Mouse (Mus musculus) hindbrain, postnatal 0 days (tissue): ENCODE data around the gene Sh3pxd2b. TPM values are rescaled to one million over a fixed set of nuclear protein-coding genes. Genes with fewer than 3 reads are reported as not detected.

ENCODE experiments used
- ATAC-seq: fragments of 200-750 bp; cut with Nextera tagmentation; 2 replicates; pipeline ENCODE4 v1.8.0; 2017; ENCODE audit warnings: mild to moderate bottlenecking, moderate TSS enrichment, moderate library complexity
- DNase-seq: peaks from one replicate; pipeline ENCODE4 v3.0.0-alpha.2; 2015; ENCODE audit warnings: low spot score
- H3K27ac ChIP-seq: fragments of 300-500 bp; sonication (generic); 2 replicates; pipeline ENCODE4 v1.5.1; 2014; ENCODE audit warnings: mild to moderate bottlenecking
- H3K27me3 ChIP-seq: fragments of 300-500 bp; sonication (generic); 2 replicates; pipeline ENCODE4 v1.6.1; 2014; ENCODE audit warnings: low read length, mixed read lengths; ENCODE audit not compliant: insufficient read depth
- H3K36me3 ChIP-seq: fragments of 300-500 bp; sonication (generic); 2 replicates; pipeline ENCODE4 v1.6.1; 2014; ENCODE audit warnings: low read length, mixed read lengths; ENCODE audit not compliant: insufficient read depth
- H3K4me1 ChIP-seq: fragments of 300-500 bp; sonication (generic); 2 replicates; pipeline ENCODE4 v1.6.1; 2014; ENCODE audit warnings: antibody characterized with exemption, low read length, mixed read lengths; ENCODE audit not compliant: insufficient read depth
- H3K4me2 ChIP-seq: fragments of 300-500 bp; sonication (generic); 2 replicates; pipeline ENCODE4 v1.6.1; 2014; ENCODE audit warnings: low read depth, mild to moderate bottlenecking, low read length, moderate library complexity, mixed read lengths
- H3K4me3 ChIP-seq: fragments of 300-500 bp; sonication (generic); 2 replicates; pipeline ENCODE4 v1.5.1; 2014; ENCODE audit warnings: low read length
- H3K9ac ChIP-seq: fragments of 300-500 bp; sonication (generic); replicated peaks from 2 replicates; pipeline ENCODE4 v1.6.1; 2014; ENCODE audit warnings: mild to moderate bottlenecking, low read length, moderate library complexity, mixed read lengths
- H3K9me3 ChIP-seq: fragments of 300-500 bp; sonication (generic); 2 replicates; pipeline ENCODE4 v1.6.1; 2016; ENCODE audit warnings: low read length, mixed read lengths
- CTCF ChIP-seq: IDR thresholded peaks from 2 replicates; pipeline ENCODE4 v1.5.1; 2016; ENCODE audit warnings: antibody characterized with exemption, control low read depth, low read depth
- WGBS: fragments of 180-500 bp; shearing (Covaris S2); extraction: QIAGEN DNeasy Blood & Tissue Kit; methylation state at CpG from one replicate; pipeline ENCODE4 v1.1.7; 2014; 5-methylcytosine and 5-hydroxymethylcytosine counted together
- polyA plus RNA-seq: library from polyadenylated mRNA; unstranded; fragments of >200 nt; fragmentation: Nextera tagmentation; extraction: Ambion mirVana; gene quantifications from 2 replicates; pipeline ENCODE4 v1.2.1, GENCODE M21; 2015
- total RNA-seq: library from RNA; depleted of rRNA; stranded (reverse); fragments of >200 nt; gene quantifications from 2 replicates; pipeline ENCODE4 v1.2.3, GENCODE M21; 2014

The Sh3pxd2b gene
- total and polyA plus RNA-seq, 2 experiments from 2014 or later = 7.4 to 37.4 TPM

- peak within 1 kb of the TSS; percentile 86 for H3K4me3 ChIP-seq
- 1% methylated on average over 58 of the region's 86 CpGs for WGBS
- DNase-seq (peak; percentile 98), ATAC-seq (peak; percentile 99)
- no peaks in the 10 kb centered on the region for H3K36me3 ChIP-seq
- H3K4me1 ChIP-seq = no peaks in the 10 kb centered on the region
- no peaks in the 10 kb centered on the region for H3K27me3 ChIP-seq
- H3K9me3 ChIP-seq = no peaks in the 10 kb centered on the region
- H3K9ac ChIP-seq = peak within 1 kb of the TSS; percentile 73
- TF ChIP-seq CTCF = no peak
- H3K4me2 ChIP-seq = peak within 1 kb of the TSS; percentile 72
- H3K27ac ChIP-seq = peak within 1 kb of the TSS; percentile 94
Measured at GRCm38 (mm10) chr11:32454800-32455506, 107.3 kb downstream of the Sh3pxd2b start, which contains the start of gene Ubtd2. Gene Ubtd2 (plus strand): TSS chr11:32455370.

GRCm38 (mm10) chr11:32455507-32456141, 108.0 kb downstream of the Sh3pxd2b start:
- Histone ChIP-seq H3K9me3 (no peaks in the 10 kb centered on the region), H3K27ac (peak overlapping the region; percentile 94), H3K4me2 (peak overlapping the region; percentile 72), H3K36me3 (no peaks in the 10 kb centered on the region), H3K9ac (peak overlapping the region; percentile 73), H3K4me3 (peak overlapping the region; percentile 86), H3K4me1 (no peaks in the 10 kb centered on the region), H3K27me3 (no peaks in the 10 kb centered on the region)
- ATAC-seq (peak; percentile 33), DNase-seq (peak; percentile 62)
- TF ChIP-seq CTCF = 0 out of 2 replicates have a peak, but pooled peaks have one; percentile 7
- WGBS = under 1% methylated on average over 54 of the region's 58 CpGs

GRCm38 (mm10) chr11:32456356-32456755, 108.7 kb downstream of the Sh3pxd2b start:
- ATAC-seq = no peak
- Histone ChIP-seq H3K27me3 (no peaks in the 10 kb centered on the region), H3K9me3 (no peaks in the 10 kb centered on the region), H3K9ac (peak overlapping the region; percentile 73), H3K27ac (no peak overlapping the region), H3K36me3 (no peaks in the 10 kb centered on the region), H3K4me2 (peak overlapping the region; percentile 72), H3K4me1 (no peaks in the 10 kb centered on the region), H3K4me3 (peak overlapping the region; percentile 86)
- 5% methylated on average over 6 of the region's 6 CpGs for WGBS
- no peak for DNase-seq
- TF ChIP-seq CTCF = no peak

GRCm38 (mm10) chr11:32464282-32464681, 116.7 kb downstream of the Sh3pxd2b start:
- Histone ChIP-seq H3K36me3 (no peaks in the 10 kb centered on the region), H3K9ac (no peak overlapping the region), H3K4me2 (no peak overlapping the region), H3K27me3 (no peaks in the 10 kb centered on the region), H3K27ac (no peak overlapping the region), H3K4me3 (no peak overlapping the region), H3K4me1 (no peaks in the 10 kb centered on the region), H3K9me3 (no peaks in the 10 kb centered on the region)
- DNase-seq = no peak
- no peak for TF ChIP-seq CTCF
- no peak for ATAC-seq
- 83% methylated on average over 2 of the region's 2 CpGs for WGBS

- H3K9ac ChIP-seq = no peak overlapping the region
- no peak for ATAC-seq
- DNase-seq = no peak
- H3K36me3 ChIP-seq = no peaks in the 10 kb centered on the region
- no peaks in the 10 kb centered on the region for H3K9me3 ChIP-seq
- no peak overlapping the region for H3K27ac ChIP-seq
- WGBS = 73% methylated on average over 2 of the region's 2 CpGs
- H3K4me1 ChIP-seq = no peaks in the 10 kb centered on the region
- H3K27me3 ChIP-seq = no peaks in the 10 kb centered on the region
- no peak overlapping the region for H3K4me2 ChIP-seq
- no peak for TF ChIP-seq CTCF
- H3K4me3 ChIP-seq = no peak overlapping the region
Measured at GRCm38 (mm10) chr11:32471925-32472324, 124.3 kb downstream of the Sh3pxd2b start.

GRCm38 (mm10) chr11:32474725-32475124, 127.1 kb downstream of the Sh3pxd2b start:
- H3K4me1 ChIP-seq = no peaks in the 10 kb centered on the region
- 84% methylated on average over 3 of the region's 3 CpGs for WGBS
- no peaks in the 10 kb centered on the region for H3K9me3 ChIP-seq
- no peak overlapping the region for H3K9ac ChIP-seq
- no peaks in the 10 kb centered on the region for H3K36me3 ChIP-seq
- DNase-seq (no peak), ATAC-seq (no peak)
- no peak overlapping the region for H3K4me2 ChIP-seq
- H3K4me3 ChIP-seq = no peak overlapping the region
- no peak overlapping the region for H3K27ac ChIP-seq
- H3K27me3 ChIP-seq = no peaks in the 10 kb centered on the region
- TF ChIP-seq CTCF = no peak
